Mouse (Mus musculus): ENCODE measurements around the gene Disc1. TPM values are rescaled to one million over a fixed set of nuclear protein-coding genes. Genes with fewer than 3 reads are reported as not detected.

Gene Disc1
- polyA plus RNA-seq, 1 experiment from 2014 or later = 0.94 TPM

DNA sequence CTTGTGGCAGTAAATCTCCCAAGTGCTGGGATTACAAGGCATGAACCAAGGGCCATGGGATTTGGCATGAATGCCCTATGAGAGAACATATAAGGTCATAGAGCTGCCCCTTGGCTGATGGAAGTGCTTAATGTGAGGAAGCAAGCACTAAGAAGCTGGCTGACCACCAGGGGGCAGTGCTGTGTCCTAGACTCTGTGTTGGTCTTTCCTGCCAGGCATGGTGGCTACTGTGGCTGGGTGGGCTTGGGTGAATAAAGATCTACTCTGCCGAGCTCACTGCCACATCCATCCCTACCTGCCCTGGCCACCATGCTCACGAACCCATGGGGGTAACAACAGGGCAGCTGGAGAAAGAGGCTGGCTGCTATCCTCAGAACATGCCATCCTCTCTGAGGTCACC, 2.0 kb upstream of the Disc1 start:
- DNase-seq (ENCODE audit: low spot score) (peak; percentile 73), ATAC-seq (ENCODE audit: insufficient read depth, low FRiP score, low TSS enrichment) (no peak)
- H3K4me2 ChIP-seq (ENCODE audit: low read depth) = no peak overlapping the region
- no peaks in the 10 kb centered on the region for H3K36me3 ChIP-seq (ENCODE audit: control insufficient read depth, insufficient read depth, low read length)
- no peak overlapping the region for H3K9ac ChIP-seq (ENCODE audit: low read length)
- H3K27ac ChIP-seq (ENCODE audit: low read depth, low read length) = no peak overlapping the region
- H3K9me3 ChIP-seq (ENCODE audit: control insufficient read depth, low read length) = 0 out of 2 replicates have a peak, but pooled peaks cover 2% of the 10 kb centered on the region
- WGBS = 40% methylated on average over 2 of the region's 2 CpGs
- H3K4me1 ChIP-seq (ENCODE audit: control insufficient read depth, insufficient read depth, low read length) = no peaks in the 10 kb centered on the region
- no peak overlapping the region for H3K4me3 ChIP-seq (ENCODE audit: low read depth, low read length)
- peaks cover 31% of the 10 kb centered on the region for H3K27me3 ChIP-seq (ENCODE audit: control insufficient read depth, insufficient read depth, low read length)

DNA sequence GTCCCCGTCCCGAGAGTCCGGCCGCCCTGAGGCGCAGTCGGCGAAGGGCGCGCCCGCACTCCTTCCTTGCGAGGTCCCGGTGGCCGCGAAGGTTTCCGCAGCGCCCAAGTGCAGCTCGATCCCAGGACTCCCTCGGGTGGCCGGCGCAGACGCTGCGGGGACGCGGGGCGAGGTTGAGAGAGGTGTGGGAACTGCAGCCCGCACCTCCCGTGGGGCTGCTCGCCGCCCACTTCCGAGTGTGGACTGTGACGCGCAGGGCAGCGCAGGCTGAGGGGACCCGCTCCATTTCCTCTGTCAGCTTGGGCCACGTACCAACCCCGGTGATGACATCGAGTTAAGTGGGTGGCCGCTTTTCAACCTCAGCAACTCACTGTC, 428 bp downstream of the Disc1 start:
- WGBS = 0% methylated on average over 37 of the region's 38 CpGs
- Histone ChIP-seq H3K4me1 (ENCODE audit: control insufficient read depth, insufficient read depth, low read length) (no peaks in the 10 kb centered on the region), H3K9me3 (ENCODE audit: control insufficient read depth, low read length) (0 out of 2 replicates have a peak, but pooled peaks cover 2% of the 10 kb centered on the region), H3K4me3 (ENCODE audit: low read depth, low read length) (peak overlapping the region; percentile 56), H3K27ac (ENCODE audit: low read depth, low read length) (no peak overlapping the region), H3K9ac (ENCODE audit: low read length) (peak overlapping the region; percentile 58), H3K4me2 (ENCODE audit: low read depth) (peak overlapping the region; percentile 87), H3K27me3 (ENCODE audit: control insufficient read depth, insufficient read depth, low read length) (peaks cover 31% of the 10 kb centered on the region), H3K36me3 (ENCODE audit: control insufficient read depth, insufficient read depth, low read length) (no peaks in the 10 kb centered on the region)
- DNase-seq (ENCODE audit: low spot score) = peak; percentile 44
- no peak for ATAC-seq (ENCODE audit: insufficient read depth, low FRiP score, low TSS enrichment)

DNA sequence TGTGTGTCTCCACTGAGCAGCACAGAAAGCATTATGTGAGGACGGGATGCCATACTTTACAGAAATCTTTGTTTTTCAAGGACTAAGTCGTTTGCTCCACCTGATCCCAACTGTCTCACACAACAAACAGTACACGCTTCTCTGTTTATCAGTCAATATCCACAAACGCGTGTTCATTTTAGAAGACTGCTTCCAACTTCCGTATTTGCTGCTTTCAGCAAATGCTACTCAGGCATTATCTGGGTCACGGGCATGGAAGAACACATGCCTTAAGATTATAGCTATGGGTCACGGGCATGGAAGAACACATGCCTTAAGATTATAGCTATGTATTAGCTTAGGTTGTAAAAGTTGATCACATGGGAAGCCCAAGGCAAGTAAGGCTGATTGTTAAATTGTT, 6.9 kb downstream of the Disc1 start:
- Histone ChIP-seq H3K4me1 (ENCODE audit: control insufficient read depth, insufficient read depth, low read length) (no peaks in the 10 kb centered on the region), H3K27ac (ENCODE audit: low read depth, low read length) (no peak overlapping the region), H3K9me3 (ENCODE audit: control insufficient read depth, low read length) (no peaks in the 10 kb centered on the region), H3K27me3 (ENCODE audit: control insufficient read depth, insufficient read depth, low read length) (no peaks in the 10 kb centered on the region), H3K9ac (ENCODE audit: low read length) (no peak overlapping the region), H3K4me3 (ENCODE audit: low read depth, low read length) (no peak overlapping the region), H3K36me3 (ENCODE audit: control insufficient read depth, insufficient read depth, low read length) (no peaks in the 10 kb centered on the region), H3K4me2 (ENCODE audit: low read depth) (no peak overlapping the region)
- 88% methylated on average over 8 of the region's 8 CpGs for WGBS
- DNase-seq (ENCODE audit: low spot score) = no peak
- no peak for ATAC-seq (ENCODE audit: insufficient read depth, low FRiP score, low TSS enrichment)

DNA sequence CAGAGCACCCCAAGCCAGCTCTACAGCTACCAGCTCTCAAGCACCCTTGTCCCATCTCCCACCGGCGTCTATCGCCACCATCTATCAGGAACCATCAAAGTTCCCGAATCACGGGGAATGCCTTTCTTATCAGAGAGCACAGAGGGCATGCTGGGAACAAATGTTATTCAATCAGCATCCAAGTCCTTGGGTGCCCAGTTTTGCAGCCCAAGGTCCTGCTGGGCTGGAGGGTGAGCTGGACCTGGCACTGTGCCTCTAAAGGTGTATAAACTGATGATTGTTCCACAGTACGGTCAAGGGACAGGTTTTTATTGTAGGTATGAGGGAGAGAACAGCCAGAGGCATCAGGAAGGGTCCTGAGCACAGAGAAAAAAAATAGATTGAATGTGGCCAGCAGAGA, 11.6 kb downstream of the Disc1 start:
- no peak overlapping the region for H3K9ac ChIP-seq (ENCODE audit: low read length)
- no peaks in the 10 kb centered on the region for H3K27me3 ChIP-seq (ENCODE audit: control insufficient read depth, insufficient read depth, low read length)
- no peak overlapping the region for H3K4me2 ChIP-seq (ENCODE audit: low read depth)
- ATAC-seq (ENCODE audit: insufficient read depth, low FRiP score, low TSS enrichment) (no peak), DNase-seq (ENCODE audit: low spot score) (no peak)
- 88% methylated on average over 6 of the region's 6 CpGs for WGBS
- H3K4me1 ChIP-seq (ENCODE audit: control insufficient read depth, insufficient read depth, low read length) = no peaks in the 10 kb centered on the region
- H3K9me3 ChIP-seq (ENCODE audit: control insufficient read depth, low read length) = no peaks in the 10 kb centered on the region
- H3K4me3 ChIP-seq (ENCODE audit: low read depth, low read length) = no peak overlapping the region
- H3K27ac ChIP-seq (ENCODE audit: low read depth, low read length) = no peak overlapping the region
- no peaks in the 10 kb centered on the region for H3K36me3 ChIP-seq (ENCODE audit: control insufficient read depth, insufficient read depth, low read length)

DNA sequence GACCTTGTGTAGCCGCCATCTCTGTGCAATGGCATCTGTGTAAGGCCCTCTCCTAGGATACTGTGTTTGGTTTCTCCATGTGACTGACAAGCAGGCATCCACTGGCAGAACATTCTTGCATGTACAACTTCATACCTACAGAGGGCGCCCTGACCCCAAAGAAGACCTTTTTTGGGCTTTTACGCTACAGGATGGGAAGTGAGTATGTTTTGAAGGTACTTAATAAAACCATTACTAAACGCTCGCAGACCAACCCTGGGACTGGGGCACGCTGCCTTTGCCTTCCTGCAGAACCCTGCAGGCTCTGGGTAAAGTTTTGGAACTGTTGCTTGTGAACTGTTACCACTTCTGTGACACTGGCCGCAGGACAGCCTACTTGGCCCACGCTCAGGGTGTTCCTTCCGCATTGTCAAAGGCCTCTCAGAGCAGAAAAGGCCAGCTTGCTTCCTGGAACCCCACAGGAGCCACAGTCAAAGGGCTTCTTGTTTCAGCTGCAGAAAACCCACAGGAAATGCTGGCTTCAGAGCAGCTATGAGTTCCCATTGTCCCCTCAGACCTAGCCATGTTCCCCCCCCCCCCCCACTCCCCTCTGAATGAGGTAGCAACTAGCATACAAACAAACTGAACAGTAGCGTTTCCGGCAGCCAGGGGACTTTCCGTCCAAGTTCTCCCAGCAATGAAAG, 13.1 kb downstream of the Disc1 start:
- H3K9ac ChIP-seq (ENCODE audit: low read length) = no peak overlapping the region
- no peaks in the 10 kb centered on the region for H3K27me3 ChIP-seq (ENCODE audit: control insufficient read depth, insufficient read depth, low read length)
- ATAC-seq (ENCODE audit: insufficient read depth, low FRiP score, low TSS enrichment) (no peak), DNase-seq (ENCODE audit: low spot score) (peak; percentile 62)
- H3K4me3 ChIP-seq (ENCODE audit: low read depth, low read length) = no peak overlapping the region
- WGBS = 47% methylated on average over 12 of the region's 12 CpGs
- no peak overlapping the region for H3K27ac ChIP-seq (ENCODE audit: low read depth, low read length)
- H3K9me3 ChIP-seq (ENCODE audit: control insufficient read depth, low read length) = no peaks in the 10 kb centered on the region
- no peaks in the 10 kb centered on the region for H3K4me1 ChIP-seq (ENCODE audit: control insufficient read depth, insufficient read depth, low read length)
- H3K4me2 ChIP-seq (ENCODE audit: low read depth) = no peak overlapping the region
- no peaks in the 10 kb centered on the region for H3K36me3 ChIP-seq (ENCODE audit: control insufficient read depth, insufficient read depth, low read length)

DNA sequence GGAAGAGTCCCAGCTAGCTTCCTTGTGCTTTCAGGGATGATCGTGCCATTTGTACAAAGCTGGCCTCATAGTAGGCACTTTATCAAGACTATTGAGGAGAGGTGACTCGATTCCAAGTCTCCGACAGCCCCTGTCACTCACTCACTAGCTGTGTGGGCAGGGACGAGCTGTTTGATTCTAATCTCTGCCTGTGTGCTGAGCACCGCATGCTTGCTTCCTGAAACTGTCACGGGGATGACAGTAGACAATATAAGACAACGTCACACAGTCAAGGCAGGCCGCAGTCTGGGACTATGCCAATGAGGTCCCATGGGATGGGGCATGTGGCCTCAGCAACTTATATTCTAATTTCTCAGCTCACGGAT, 13.6 kb downstream of the Disc1 start:
- 81% methylated on average over 9 of the region's 9 CpGs for WGBS
- no peak for ATAC-seq (ENCODE audit: insufficient read depth, low FRiP score, low TSS enrichment)
- Histone ChIP-seq H3K4me2 (ENCODE audit: low read depth) (no peak overlapping the region), H3K27me3 (ENCODE audit: control insufficient read depth, insufficient read depth, low read length) (no peaks in the 10 kb centered on the region), H3K4me1 (ENCODE audit: control insufficient read depth, insufficient read depth, low read length) (no peaks in the 10 kb centered on the region), H3K36me3 (ENCODE audit: control insufficient read depth, insufficient read depth, low read length) (no peaks in the 10 kb centered on the region), H3K9me3 (ENCODE audit: control insufficient read depth, low read length) (no peaks in the 10 kb centered on the region), H3K4me3 (ENCODE audit: low read depth, low read length) (no peak overlapping the region), H3K27ac (ENCODE audit: low read depth, low read length) (0 out of 2 replicates have a peak overlapping the region, but pooled peaks have one; percentile 35), H3K9ac (ENCODE audit: low read length) (no peak overlapping the region)
- no peak for DNase-seq (ENCODE audit: low spot score)

DNA sequence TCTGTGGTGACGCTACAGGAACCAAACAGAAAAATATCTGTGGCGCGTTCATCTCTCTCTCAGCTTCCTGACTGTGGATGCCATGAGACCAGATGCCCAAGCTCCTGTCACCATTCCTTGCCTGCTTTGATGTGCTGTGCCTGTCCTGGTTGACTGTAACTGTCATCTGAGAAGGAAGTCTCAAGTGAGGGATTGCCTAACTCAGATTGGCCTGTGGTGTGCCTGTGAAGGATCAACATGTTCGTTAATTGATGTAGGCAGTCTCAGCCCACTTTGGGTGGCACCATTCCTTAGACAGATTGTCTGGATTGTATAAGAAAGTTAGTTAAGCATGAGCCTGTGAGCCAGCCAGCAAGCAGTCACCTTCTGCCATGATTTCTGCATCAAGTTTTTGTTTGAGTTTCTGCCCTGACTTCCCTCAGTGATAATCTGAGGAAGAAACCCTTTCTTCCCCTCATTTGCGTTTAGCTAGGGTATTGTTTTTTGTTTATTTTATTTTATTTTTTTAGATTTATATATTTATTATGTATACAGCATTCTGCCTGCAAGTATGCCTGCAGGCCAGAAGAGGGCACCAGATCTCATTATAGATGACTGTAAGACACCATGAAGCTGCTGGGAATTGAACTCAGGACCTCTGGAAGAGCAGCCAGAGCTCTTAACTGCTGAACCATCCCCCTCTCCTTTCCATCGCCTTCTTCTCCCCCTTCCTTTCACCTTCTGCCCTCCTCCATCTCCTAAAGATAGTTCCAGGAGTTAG, 14.3 kb downstream of the Disc1 start:
- 85% methylated on average over 6 of the region's 6 CpGs for WGBS
- Histone ChIP-seq H3K36me3 (ENCODE audit: control insufficient read depth, insufficient read depth, low read length) (no peaks in the 10 kb centered on the region), H3K4me1 (ENCODE audit: control insufficient read depth, insufficient read depth, low read length) (no peaks in the 10 kb centered on the region), H3K4me2 (ENCODE audit: low read depth) (no peak overlapping the region), H3K27ac (ENCODE audit: low read depth, low read length) (0 out of 2 replicates have a peak overlapping the region, but pooled peaks have one; percentile 35), H3K9ac (ENCODE audit: low read length) (no peak overlapping the region), H3K9me3 (ENCODE audit: control insufficient read depth, low read length) (no peaks in the 10 kb centered on the region), H3K4me3 (ENCODE audit: low read depth, low read length) (no peak overlapping the region), H3K27me3 (ENCODE audit: control insufficient read depth, insufficient read depth, low read length) (no peaks in the 10 kb centered on the region)
- DNase-seq (ENCODE audit: low spot score) (no peak), ATAC-seq (ENCODE audit: insufficient read depth, low FRiP score, low TSS enrichment) (no peak)

DNA sequence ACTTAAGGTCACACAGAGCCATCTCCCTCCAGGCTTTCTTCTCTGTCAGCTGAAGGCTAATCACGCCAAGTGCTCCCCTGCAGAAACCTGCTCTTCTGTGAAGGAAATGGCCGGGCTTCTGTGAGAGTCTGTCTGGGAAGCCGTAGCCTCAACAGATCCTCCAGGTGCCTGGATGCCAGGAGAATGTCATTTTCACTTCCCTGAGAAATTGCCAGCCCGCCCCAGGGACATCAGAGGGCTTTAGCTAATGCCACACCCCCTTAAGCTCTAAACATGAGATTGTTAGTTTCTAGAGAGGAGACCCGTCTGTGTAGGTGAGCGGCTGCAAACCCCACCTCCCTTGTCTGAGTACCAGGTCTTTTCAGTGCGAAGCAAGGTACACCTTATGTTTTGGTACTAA, 15.3 kb downstream of the Disc1 start:
- 73% methylated on average over 7 of the region's 7 CpGs for WGBS

DNA sequence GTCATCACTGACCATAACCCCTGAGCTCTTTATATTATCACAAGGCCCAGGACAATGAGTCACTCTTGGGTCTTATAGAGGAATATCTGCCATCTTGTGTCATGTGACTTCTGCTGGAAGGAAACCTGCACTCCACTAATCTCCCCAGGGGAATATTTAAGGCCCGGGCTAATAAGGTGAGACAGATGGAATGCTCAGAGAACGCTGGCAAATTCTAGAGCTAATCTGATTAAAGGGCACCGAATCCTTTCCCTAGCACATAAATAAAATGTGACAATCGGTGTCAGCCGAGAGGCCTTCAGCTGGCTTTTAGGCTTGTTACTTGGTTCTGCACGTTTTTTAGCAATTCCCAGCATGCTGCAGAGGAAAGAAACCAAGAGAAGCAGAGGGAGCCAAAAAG, 15.7 kb downstream of the Disc1 start:
- Histone ChIP-seq H3K27me3 (ENCODE audit: control insufficient read depth, insufficient read depth, low read length) (no peaks in the 10 kb centered on the region), H3K9ac (ENCODE audit: low read length) (no peak overlapping the region), H3K9me3 (ENCODE audit: control insufficient read depth, low read length) (no peaks in the 10 kb centered on the region), H3K27ac (ENCODE audit: low read depth, low read length) (no peak overlapping the region), H3K4me2 (ENCODE audit: low read depth) (no peak overlapping the region), H3K4me1 (ENCODE audit: control insufficient read depth, insufficient read depth, low read length) (no peaks in the 10 kb centered on the region), H3K36me3 (ENCODE audit: control insufficient read depth, insufficient read depth, low read length) (no peaks in the 10 kb centered on the region), H3K4me3 (ENCODE audit: low read depth, low read length) (no peak overlapping the region)
- no peak for DNase-seq (ENCODE audit: low spot score)
- 60% methylated on average over 6 of the region's 6 CpGs for WGBS
- ATAC-seq (ENCODE audit: insufficient read depth, low FRiP score, low TSS enrichment) = no peak

More for the DNA sequence above, 15.3 kb downstream of the Disc1 start:
- H3K4me2 ChIP-seq (ENCODE audit: low read depth) = no peak overlapping the region
- H3K4me1 ChIP-seq (ENCODE audit: control insufficient read depth, insufficient read depth, low read length) = no peaks in the 10 kb centered on the region
- H3K27ac ChIP-seq (ENCODE audit: low read depth, low read length) = no peak overlapping the region
- no peaks in the 10 kb centered on the region for H3K9me3 ChIP-seq (ENCODE audit: control insufficient read depth, low read length)
- ATAC-seq (ENCODE audit: insufficient read depth, low FRiP score, low TSS enrichment) (no peak), DNase-seq (ENCODE audit: low spot score) (no peak)
- no peak overlapping the region for H3K4me3 ChIP-seq (ENCODE audit: low read depth, low read length)
- no peaks in the 10 kb centered on the region for H3K36me3 ChIP-seq (ENCODE audit: control insufficient read depth, insufficient read depth, low read length)
- H3K9ac ChIP-seq (ENCODE audit: low read length) = no peak overlapping the region
- no peaks in the 10 kb centered on the region for H3K27me3 ChIP-seq (ENCODE audit: control insufficient read depth, insufficient read depth, low read length)
